Comparison of ENCODE assay signal across 19 mouse cellular contexts in genomic region chr2:160237436-160238104, GRCm38 (mm10).
DNase-seq lines count a peak whose midpoint lies in the region; TF ChIP-seq lines count a peak whose summit lies in the region.
"Had no signal": no experiment of that assay in that cellular context is flagged by ENCODE, and none has a peak within 500 bp of the region (broad histone marks: within the 10 kb centered on the region; RNA-seq: fewer than 3 reads in every experiment).

No protein-coding gene starts in this region.

- TF ChIP-seq CTCF in layer of hippocampus, adult 2 months (conservative IDR thresholded peaks at IDR 0.05): no peak
- TF ChIP-seq CTCF in small intestine, adult 2 months (IDR thresholded peaks at IDR 0.05; ENCODE audit: extremely low read depth, insufficient read length, insufficient replicate concordance, low read depth, low read length): no peak

- peak overlapping the region; percentile 6; the same call in 1 of the 2 replicates for H3K27ac ChIP-seq in layer of hippocampus, adult 2 months
- peak overlapping the region; percentile 79 for H3K27ac ChIP-seq in macrophage
- H3K27ac ChIP-seq in small intestine, adult 2 months (ENCODE audit: insufficient read depth, low read depth, low read length): peak overlapping the region; percentile 70
- H3K27ac ChIP-seq: embryonic facial prominence, embryonic 10.5 days; forebrain, embryonic 13.5 days; heart, embryonic 15.5 days; hindbrain, embryonic 10.5 days; hindbrain, embryonic 14.5 days had no signal

- H3K4me3 ChIP-seq in layer of hippocampus, adult 2 months: no peak overlapping the region
- H3K4me3 ChIP-seq in macrophage (ENCODE audit: inconsistent target): no peak overlapping the region
- no peak overlapping the region for H3K4me3 ChIP-seq in small intestine, adult 2 months (ENCODE audit: low read depth, low read length)
- H3K4me3 ChIP-seq: embryonic facial prominence, embryonic 10.5 days; forebrain, embryonic 13.5 days; heart, embryonic 15.5 days; hindbrain, embryonic 10.5 days had no signal

- no peaks in the 10 kb centered on the region for H3K79me2 ChIP-seq in macrophage (ENCODE audit: inconsistent target)

- H3K4me1 ChIP-seq in small intestine, adult 2 months (ENCODE audit: control insufficient read depth, insufficient read depth, insufficient read length, low read length): peaks cover 30% of the 10 kb centered on the region; the same call in 1 of the 2 replicates
- H3K4me1 ChIP-seq: embryonic facial prominence, embryonic 10.5 days; forebrain, embryonic 13.5 days; heart, embryonic 15.5 days; hindbrain, embryonic 10.5 days had no signal

- DNase-seq in layer of hippocampus, adult 2 months (ENCODE audit: low spot score in 2 of 2): no peak
- no peak for DNase-seq in layer of hippocampus, postnatal 36 days
- peak; percentile 17 for DNase-seq in brain, adult 2 months (ENCODE audit: low read depth, low spot score)
- DNase-seq in right cerebral cortex, postnatal 25 days: no peak
- no peak for DNase-seq in heart, adult 18-20 months
- DNase-seq in kidney, adult 11 months: no peak
- DNase-seq: adrenal gland, postnatal 25 days; cerebellum, adult 18-20 months; cerebellum, adult 9-11 months; cerebellum, postnatal 36 days; forebrain, postnatal 0 days; gastrocnemius, postnatal 14 days had no signal

- H3K36me3 ChIP-seq in macrophage (ENCODE audit: inconsistent target): no peaks in the 10 kb centered on the region
- H3K36me3 ChIP-seq in small intestine, adult 2 months (ENCODE audit: control insufficient read depth, insufficient read depth, low read length): no peaks in the 10 kb centered on the region
- H3K36me3 ChIP-seq: embryonic facial prominence, embryonic 10.5 days; heart, embryonic 15.5 days; hindbrain, embryonic 10.5 days had no signal

- TF ChIP-seq POLR2A in small intestine, adult 2 months (IDR thresholded peaks at IDR 0.05; ENCODE audit: low read depth, low read length): no peak

- 21% methylated on average over 3 of the region's 3 CpGs for WGBS in macrophage (ENCODE audit: missing documents)
- 38% methylated on average over 3 of the region's 3 CpGs for WGBS in small intestine, adult 2 months

- H3K27me3 ChIP-seq in small intestine, adult 2 months (ENCODE audit: control insufficient read depth, insufficient read depth, low read length): no peaks in the 10 kb centered on the region
- H3K27me3 ChIP-seq: forebrain, embryonic 13.5 days; heart, embryonic 15.5 days had no signal

Comparison
In these comparisons a context has a peak if more than half of its experiments do, and no peak if none do; other contexts are left out.
1. H3K27ac ChIP-seq: peak in every context shown above with its lines; median percentile 79 in macrophage; 70 in small intestine, adult 2 months; 6 in layer of hippocampus, adult 2 months.